In genomic region chr4:50235476-50235875, GRCm38 (mm10) we compare ENCODE assay signal across 8 mouse cellular contexts.
"Had no signal": no experiment of that assay in that cellular context is flagged by ENCODE, and none has a peak within 500 bp of the region (broad histone marks: within the 10 kb centered on the region; RNA-seq: fewer than 3 reads in every experiment).

No protein-coding gene starts in this region.

- DNase-seq: kidney, adult 18-20 months; kidney, postnatal 10 days; kidney, postnatal 4 days; lung, adult 2 months; right cerebral cortex, postnatal 4 days; spleen, adult 18-20 months; thymus, adult 18-20 months; thymus, postnatal 14 days had no signal
